Mouse (Mus musculus): ENCODE results near the gene Hmgb4.

The Hmgb4 gene

DNA sequence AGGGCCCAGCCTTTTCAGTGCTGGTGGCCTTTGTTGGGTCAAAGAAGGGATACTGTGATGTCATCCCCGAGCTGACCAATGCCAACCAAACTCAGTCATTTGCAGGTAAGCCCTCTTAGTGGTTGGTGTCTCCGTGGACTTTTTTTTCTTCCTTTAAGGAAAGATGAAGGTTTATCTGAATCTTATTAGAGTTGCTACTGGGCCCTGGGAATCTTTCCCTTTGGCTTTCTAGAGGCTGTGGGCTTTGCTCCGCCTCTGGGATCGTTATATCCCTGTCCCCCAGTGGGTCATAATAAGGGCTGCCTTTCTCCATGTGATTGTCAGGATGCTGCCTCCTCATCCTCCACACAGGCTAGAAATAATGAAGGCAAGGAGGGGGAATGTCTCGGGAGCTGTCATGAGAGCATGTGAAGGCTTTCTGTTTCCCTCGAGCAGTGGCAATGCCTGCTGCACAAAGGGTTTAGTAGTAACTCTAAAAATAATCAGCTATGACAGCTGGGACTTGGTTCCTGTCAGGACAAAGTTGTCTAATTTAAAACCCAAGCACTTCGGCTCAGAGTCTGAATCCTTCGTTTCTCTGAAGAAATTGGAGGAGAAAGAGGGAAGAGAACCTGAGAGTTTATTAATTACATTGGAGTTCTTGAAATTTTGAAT, at the start of gene Hmgb4:
Hmgb4 (minus strand) TSS at position 51 of the 654 bp plus-strand sequence.
- DNase-seq (ENCODE audit: low read depth), result no peak

DNA sequence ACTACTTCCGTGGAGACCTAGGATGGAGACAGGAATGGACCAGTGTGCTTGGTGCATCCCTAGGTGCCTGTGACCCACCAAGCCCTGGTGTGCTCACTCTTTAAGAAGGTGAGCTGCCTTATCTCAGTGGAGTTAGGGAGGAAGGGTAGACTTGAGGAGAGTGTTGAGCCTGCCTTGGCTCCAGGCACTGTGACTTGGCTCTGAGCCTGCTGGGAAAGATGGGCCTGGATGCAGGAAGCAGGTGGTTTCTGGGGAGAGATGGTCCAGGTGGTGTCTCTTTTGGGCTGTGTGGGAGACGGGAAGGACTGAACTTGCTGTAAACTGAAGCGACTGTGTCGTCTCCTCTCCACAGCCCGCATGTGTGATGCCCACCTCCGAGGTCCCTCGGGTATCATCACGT, 45.3 kb upstream of the Hmgb4 start:
- DNase-seq (ENCODE audit: low read depth), result no peak

DNA sequence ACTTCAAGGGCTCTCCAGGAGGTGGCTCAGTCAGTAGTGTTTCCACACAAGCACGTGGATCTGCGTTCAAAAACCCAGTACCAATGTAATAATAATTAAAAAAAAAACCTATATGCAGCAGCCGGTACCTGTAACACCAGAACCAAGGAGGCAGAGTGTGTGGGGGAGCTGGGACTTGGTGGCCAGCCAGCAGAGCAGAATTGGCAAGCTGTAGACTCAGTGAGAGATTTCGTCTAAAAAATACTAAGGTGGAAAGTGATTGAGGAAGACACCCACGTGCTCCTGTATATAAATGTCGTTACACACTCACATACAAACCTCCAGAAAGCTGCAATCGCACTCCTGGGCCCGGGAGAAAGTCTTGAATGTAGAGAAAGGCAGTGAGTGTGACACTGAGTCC, 43.3 kb upstream of the Hmgb4 start:
- no peak for DNase-seq (ENCODE audit: low read depth)

DNA sequence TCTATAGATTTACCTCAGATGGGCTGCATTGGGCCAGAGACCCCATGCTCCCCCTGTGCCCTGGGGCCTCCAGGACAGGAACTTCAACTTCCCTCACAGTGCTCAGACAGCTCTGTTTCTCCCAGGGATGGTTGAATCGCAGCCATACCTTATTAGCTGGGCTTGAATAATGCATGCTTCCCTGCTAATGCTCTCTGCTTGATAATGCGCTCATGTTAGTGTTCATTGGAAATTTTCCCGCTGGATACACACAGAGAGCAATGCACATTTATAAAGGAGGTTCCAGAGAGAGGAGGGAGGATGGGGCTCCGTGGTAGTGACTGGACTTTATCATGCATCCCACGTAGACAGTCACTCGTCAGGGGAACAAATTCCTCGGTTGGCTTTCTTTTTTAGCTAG, 27.3 kb upstream of the Hmgb4 start:
- no peak for DNase-seq (ENCODE audit: low read depth)

DNA sequence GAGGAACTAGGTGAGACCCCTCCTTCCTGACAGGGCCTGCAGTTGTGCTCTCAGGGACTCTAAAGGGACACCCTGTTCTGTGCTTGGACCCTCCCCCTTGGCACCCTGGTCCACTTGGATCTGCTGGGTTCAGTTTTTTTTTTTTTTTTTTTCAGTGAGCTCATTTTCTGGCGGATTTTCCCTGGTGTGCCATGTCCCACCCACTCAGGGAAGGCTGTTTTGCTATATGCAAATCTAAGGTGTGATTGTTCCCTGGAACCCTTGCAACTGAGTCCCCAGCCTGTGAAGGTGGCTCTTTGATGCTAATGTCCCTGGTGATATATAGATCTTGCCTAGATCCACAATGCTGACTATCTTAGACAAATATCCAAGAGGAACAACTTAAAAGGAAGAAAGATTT, 24.3 kb upstream of the Hmgb4 start:
- no peak for DNase-seq (ENCODE audit: low read depth)

DNA sequence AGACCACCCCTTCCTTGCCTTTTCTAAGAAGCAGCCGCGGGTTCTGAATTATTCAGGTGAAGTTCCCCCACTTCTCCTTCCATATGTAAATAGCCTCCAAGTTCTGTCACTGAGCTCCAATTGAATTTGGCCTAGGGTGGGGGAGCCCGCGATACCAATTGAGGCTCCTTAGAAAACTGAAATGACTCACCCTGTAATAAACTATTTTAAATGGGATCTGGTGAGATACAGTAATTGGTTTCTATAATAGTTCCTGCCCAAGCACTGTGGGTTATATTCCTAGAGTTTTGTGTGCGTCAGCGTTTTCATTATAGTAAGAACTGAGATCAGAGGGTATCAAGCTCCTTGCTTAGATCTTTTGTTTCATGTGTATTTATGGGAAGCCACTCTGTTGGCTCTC, 14.8 kb upstream of the Hmgb4 start:
- DNase-seq (ENCODE audit: low read depth), result no peak

DNA sequence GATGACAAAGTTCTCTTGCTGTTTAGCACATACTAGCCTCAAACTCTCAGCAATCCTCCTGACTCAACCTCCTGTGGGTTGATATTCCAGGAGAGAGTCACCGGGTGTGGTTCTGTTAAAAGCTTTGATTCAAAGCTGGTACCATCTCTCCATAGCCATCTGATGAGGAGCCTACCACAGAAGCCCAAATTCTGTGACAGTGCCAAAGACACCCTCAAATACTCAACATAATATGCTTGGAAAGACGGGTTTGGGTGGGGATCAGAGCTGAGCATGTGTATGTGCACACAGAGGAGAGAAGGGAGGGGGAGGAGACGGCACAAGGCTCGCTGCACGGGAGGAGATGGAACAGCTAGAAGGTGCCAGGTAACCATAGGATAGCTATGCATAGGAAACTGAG, 14.4 kb upstream of the Hmgb4 start:
- no peak for DNase-seq (ENCODE audit: low read depth)

DNA sequence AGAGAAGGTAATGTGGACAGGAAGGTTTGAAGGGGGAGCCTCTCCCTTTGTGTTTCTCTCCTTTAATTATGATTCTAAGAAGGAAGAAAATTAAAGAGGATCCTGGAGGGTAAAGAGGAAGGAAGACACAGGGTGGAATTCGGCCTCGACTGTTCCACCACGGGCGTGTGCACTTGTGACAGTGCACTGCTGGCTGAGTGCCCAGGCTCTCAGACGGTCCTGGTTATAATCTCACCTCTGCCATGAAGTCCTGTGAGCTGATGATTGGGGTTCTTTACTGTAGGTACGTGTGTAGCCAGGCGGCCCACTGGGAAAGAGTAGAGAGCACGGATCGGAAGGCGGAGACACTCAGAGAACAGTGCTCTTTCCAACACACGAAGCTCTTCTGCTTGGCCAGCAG, 12.4 kb upstream of the Hmgb4 start:
- no peak for DNase-seq (ENCODE audit: low read depth)

DNA sequence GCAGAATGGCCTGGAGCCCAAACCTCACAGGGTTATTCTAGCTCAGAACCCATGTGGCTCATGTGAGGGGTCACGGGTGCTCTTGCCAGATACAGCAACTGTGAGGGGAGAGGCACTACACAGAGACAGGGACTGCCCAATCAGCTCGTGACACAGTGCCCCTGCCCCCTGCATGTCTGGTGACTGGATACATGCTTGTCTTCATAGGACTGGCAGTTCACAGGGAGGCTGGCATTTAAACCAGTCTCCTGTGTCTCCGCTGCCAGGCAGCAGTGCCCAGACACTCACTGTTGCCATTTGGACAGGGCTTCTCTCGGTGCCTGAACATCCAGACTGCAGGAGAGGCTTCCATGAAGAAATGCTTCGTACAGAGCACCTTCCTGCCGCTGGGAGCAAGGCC, 11.7 kb upstream of the Hmgb4 start:
- DNase-seq (ENCODE audit: low read depth), result no peak

DNA sequence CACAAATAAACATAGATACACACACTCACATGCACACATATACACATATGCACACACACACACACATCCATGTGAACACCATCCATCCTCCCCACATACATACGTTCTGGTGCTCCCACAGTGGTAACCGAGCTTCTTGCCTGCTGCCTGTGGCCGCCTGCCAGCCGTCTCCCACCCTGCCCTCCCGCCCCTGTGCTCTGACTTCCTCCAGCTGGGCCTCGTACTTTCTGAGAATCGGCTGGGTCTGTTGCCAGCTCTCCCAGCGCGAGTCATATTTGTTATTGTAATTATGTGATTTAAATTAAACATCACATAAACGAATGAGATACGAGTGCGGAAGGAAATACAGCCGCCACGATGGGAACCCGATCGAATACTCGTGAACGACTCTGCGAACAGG, 10.2 kb upstream of the Hmgb4 start:
- no peak for DNase-seq (ENCODE audit: low read depth)

DNA sequence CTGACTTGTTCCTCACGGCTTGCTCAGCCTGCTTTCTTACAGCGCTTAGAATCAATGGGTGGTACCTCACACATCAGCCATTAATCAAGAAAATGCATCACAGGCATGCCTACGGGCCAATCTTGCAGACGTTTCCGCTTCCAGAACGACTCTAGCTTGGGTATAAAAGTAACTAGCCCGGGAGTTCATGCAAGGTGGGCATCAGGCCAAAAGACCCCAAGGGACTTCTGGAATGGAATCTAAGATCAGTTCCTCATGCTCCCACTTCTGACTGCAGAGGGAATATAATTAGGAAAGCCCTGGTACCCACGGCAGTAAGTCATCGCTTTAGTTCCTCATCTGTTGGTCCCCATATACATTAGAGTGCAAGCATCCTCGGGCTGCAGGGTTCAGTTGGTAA, 9.4 kb upstream of the Hmgb4 start:
- no peak for DNase-seq (ENCODE audit: low read depth)

DNA sequence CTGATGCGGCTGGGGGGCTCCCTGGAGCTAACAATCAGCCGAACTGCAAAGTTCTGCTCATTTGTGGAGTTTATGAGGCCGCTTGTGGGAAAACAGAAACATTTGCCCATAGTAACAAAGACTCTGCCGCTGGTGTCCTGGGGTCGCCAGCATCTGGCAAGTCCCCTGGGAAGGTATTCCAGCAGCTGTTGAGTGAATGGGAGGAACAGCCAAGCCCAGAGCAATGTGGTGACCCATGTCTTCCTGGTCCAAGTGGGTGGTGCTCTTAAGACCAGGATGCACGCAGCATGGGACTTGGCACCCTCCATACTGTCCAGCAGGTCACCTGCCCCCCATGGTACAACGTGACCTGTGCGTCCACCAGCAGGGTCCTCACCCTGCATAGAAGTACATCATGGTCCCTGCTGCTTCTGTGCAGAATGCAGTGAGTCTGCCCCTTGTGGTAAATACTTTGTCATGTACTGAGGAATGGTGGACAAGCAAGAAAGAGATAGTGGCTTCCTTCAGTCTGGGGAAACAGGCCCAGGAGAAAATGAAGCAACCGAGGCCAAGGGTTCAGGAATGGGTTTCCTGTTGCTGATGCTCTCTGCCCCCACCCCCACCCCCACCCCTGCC, 8.6 kb upstream of the Hmgb4 start:
- no peak for DNase-seq (ENCODE audit: low read depth)

DNA sequence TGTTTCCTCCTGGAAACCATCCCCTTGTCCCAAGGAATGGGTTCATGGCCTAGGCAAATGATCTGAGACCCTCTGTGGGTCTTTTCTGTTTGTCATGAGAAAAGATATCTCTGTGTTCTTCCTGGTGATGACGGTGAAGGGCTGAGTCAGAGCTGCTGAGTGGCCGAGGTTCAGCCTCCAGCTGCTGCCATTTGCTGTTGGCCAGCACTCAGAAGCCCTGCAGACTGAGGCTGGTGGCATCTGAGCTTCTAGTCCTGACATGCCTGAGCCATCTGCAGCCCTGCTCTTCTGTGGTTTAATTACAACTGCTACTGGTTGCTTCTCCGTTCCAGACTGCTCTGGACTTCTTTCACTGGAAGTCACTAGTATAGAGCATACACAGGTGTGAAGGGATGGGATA, 4.6 kb upstream of the Hmgb4 start:
- DNase-seq (ENCODE audit: low read depth), result no peak

DNA sequence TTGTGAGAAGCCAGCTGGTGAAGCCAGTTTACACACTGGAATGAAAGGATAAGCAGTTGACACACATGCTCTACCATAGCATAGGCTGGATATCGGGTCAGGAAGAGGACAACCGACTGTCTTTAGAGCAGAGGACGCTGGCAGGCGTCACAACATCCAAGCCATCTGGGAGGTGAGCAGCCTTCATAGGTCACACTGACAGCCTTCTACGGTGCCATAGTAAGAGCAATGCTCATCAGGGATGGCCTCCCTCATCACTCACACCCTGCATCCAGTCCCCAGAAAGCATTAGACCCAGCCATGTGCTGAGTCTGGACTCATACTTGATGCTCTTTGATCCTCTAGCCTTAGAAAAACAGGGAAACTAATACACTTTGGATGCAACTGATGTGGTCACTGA, 3.7 kb upstream of the Hmgb4 start:
- DNase-seq (ENCODE audit: low read depth), result no peak

DNA sequence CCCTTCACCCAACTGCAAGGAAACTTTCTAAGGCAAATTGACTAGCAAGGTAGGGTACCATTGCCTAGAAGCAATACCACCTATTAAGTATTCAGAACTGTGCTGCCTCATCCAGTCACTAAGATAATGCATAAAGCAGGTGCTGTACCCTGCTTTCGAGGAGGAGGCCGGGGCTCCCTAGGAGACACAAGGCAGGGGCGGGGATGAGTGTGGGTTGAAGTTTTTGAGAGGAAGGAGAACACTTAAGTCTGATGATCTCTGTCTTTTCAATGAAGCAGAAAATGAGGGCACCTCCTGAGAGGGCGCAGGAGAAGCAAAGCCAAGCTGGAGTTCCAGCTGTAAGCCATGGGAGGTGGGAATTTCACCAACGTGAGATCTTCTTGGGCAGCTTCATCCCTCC, 1.5 kb downstream of the Hmgb4 start:
- DNase-seq (ENCODE audit: low read depth), result no peak

DNA sequence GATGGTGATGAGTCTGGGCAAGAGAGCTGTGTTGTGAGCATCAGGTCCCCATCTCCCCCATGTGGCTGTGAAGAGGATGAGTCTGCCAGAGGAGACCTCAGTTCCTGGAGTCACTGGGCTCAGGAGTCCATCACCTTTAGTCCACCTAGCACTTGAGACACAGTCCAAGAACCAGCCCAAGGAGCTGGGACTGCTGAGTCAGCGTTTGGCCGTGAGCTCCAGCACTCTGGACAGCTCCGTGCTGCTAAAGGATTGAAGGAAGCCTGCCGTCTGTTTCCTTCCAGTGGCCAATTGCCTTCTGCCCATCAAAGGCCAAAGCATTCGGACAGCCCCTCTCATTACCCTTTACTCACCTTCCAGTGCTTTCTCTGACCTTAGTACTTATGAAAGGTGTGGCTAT, 12.1 kb downstream of the Hmgb4 start:
- no peak for DNase-seq (ENCODE audit: low read depth)

DNA sequence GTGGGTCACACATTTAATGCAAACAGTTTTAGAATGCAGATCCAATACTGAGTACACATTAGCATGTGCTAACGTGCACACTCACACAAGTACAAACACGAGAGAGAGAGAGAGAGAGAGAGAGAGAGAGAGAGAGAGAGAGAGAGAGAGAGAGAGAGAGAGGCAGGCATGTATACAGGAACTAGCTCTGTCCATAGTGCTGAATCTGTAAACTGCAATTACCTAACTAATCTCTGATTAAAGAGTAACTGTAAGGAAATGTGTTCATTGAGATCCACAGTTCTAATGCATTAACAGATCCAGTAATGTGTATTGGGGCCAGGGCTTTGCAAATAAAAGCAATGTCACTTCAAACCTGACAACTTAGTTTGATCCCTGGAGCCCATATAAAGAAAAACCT, 15.6 kb downstream of the Hmgb4 start:
- DNase-seq (ENCODE audit: low read depth), result no peak

DNA sequence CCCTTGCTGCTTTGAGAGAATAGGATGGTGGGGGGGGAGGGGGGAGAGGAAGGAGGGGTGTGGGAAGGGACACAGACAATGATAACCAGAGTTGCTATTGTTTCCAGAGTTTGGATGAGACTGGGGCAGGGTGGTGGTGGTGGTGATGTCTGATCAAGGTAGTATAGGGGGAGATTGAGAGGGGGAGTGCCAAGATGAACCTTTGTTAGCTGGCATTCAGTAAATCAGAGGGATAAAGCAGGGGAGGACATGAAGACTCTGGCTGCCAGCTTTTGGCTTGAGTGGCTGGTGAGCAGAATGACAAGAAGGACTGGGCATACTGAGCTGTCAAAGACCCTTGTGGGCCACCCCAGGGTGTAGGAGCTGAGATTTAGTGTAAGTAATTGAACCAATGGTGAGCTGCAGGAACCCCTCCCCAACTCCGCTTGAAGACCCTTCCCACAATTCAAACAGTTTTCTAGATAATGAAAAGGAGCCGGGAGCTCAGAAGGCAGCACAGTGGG, 18.9 kb downstream of the Hmgb4 start:
- DNase-seq (ENCODE audit: low read depth), result no peak

DNA sequence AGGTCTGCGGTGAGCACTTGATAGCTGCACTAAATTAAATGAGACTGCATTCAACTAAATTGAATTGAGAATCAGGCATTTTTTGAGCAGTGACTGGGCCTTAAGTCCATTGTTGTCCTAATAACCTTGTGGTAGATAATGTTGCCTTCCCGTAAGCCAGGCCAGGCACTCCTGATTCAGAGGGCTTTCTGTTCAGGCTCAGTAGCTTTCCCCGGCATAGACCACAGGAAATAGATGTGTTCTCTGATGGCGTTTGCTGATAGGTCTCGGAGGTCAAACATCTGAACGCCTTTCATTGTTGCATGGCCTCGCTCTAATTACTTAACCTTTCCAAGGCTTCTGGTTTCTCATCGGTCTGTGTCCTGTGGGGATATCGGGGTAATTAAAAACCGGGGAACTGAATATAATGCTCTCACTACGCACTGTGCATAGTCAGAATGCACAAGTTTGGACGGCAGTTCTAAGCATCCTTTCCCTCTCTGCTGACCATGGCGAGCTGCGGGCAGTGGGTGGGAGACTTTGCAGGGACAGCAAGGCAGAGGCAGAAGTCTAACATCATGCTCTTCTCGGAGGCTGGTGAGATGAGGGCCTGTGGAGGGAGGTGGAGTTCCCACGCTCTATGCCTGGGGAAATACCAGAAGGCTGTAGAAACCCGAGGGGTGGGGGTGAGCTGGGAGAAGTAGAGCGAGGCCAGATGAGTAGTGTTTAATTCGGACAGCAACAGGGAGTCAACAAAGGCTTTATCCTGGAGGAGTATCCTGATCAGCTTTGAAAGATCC, 19.5 kb downstream of the Hmgb4 start:
- no peak for DNase-seq (ENCODE audit: low read depth)

DNA sequence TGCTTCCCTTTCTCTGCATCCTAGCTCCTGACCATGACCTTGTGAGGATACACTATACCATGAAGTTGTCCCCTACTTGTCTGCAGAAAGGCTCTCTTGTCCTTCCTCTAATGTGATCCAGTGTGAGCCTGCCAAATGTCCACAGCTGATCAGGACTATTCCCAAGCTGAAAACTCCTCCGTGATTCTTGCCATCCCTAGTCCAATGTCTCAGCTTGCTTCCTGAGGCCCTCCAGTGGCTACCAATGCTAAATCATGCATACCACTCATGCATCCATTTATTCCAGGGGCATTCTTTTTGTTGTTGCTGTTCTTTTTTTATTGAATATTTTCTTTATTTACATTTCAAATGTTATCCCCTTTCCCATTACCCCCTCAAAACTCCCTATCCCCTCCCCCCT, 21.6 kb downstream of the Hmgb4 start:
- DNase-seq (ENCODE audit: low read depth), result no peak

DNA sequence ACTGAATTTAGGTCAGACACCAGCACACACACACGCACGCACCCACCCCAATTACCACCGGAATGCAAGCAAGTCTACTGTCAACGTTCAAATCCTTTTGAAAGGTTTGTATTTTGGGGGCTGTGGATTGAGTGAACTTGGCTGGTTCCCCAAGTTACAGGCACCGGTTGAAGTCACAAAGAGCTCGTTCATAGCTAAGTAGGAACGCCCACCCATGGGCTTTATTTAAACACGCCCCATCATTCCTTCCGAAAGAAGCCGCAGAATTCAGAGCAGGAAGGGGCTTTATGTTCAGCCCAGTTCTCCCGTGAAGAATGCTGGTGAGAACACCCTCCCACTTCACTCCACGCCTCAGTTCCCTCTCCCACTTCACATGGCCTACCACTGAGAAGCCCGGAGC, 27.3 kb downstream of the Hmgb4 start:
- DNase-seq (ENCODE audit: low read depth), result no peak

DNA sequence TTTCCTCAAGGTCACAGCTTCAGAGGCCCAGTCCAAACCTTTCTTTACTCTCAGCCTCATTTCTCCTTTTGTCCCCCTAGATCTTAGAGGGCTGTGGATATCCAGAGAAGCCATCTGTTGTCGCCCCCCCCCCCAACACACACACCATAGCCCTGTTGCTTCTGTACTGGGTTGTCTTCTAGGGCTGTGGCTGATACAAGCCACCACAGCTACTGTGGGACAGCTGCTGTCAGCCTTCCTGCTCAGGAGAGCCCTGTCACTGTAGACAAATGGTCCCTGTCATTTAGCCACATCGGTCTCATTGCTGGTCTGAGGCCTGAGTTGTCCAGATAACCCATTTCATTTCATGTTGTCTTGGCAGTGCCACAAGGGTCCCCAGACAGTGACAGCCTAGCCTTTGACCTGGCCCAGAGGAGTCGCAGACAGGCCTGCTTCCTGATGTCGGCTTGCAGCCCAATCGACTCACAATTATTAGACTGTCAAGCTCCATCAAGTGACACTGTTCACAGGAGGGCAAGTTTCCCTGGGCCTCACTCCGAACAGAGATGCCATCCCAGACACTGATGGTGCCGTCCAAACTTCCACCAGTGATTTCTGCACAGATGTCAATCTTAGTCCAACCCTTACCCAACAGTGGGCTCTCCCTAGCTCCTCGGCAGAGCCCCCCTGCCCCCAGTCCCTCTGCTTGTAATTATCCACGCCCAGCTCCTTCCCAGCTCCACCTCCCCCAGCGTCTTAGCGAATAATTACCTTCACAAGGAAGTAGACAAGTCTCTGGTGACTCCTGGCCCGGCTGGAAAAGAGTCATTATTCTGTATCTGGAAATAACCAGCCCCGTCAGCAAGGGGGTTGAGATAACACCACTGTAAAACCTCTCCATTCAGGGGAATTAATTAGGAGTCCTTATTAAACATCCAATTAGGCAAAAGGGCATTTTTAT, 33.1 kb downstream of the Hmgb4 start:
- no peak for DNase-seq (ENCODE audit: low read depth)
